In the genomic region with DNA sequence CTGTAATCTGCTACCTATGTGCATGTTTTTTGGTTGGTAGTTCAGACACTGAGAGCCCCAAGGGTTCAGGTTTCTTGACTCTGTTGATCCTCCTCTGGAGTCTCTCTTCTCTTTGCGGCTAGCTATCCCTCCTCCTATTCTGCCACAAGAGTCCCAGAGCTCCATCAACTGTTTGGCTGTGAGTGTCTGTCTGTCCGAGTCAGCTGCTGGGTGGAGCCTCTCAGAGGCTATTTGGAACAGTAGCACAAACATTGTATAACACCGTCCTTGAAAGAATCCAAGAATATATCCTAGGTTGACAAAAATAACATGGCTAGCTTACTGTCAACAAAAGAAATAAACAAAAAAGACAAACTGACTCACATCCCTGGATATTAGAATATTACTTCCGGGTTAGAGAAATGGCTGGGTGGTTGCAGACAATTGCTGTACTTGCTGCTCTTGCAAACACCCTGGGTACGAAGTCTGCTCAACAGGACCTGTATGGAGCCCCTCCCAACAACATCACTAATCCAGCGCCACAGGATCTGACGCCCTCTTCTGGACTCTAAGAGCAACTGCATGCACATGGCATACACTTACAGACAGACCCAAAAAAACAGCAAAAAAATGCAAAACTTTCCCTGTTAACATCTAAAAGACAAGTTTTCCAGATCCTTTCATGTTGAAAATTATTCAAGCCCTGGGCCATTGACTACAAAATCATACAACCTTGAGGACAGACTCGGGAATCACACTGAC, we compare ENCODE assay signal across 11 mouse cellular contexts.
DNase-seq lines count a peak whose midpoint lies in the region; ATAC-seq and TF ChIP-seq lines count a peak whose summit lies in the region.
"Had no signal": no experiment of that assay in that cellular context is flagged by ENCODE, and none has a peak within 500 bp of the region (broad histone marks: within the 10 kb centered on the region; RNA-seq: fewer than 3 reads in every experiment).

No protein-coding gene starts in this region.

- H3K4me3 ChIP-seq in kidney, adult 2 months (ENCODE audit: insufficient read depth, low read depth, low read length): no peak overlapping the region
- no peak overlapping the region for H3K4me3 ChIP-seq in midbrain, embryonic 14.5 days (replicated peaks; ENCODE audit: low read depth, low read length)
- H3K4me3 ChIP-seq in midbrain, embryonic 15.5 days: no peak overlapping the region
- H3K4me3 ChIP-seq in stomach, postnatal 0 days (ENCODE audit: low read depth, low read length): no peak overlapping the region
- H3K4me3 ChIP-seq: liver, embryonic 13.5 days; neural tube, embryonic 12.5 days had no signal

- H3K4me2 ChIP-seq in midbrain, embryonic 14.5 days (ENCODE audit: low read length): no peak overlapping the region
- no peak overlapping the region for H3K4me2 ChIP-seq in midbrain, embryonic 15.5 days
- H3K4me2 ChIP-seq in stomach, postnatal 0 days (replicated peaks; ENCODE audit: low read depth): no peak overlapping the region
- H3K4me2 ChIP-seq: liver, embryonic 13.5 days; neural tube, embryonic 12.5 days had no signal

- H3K9ac ChIP-seq in midbrain, embryonic 14.5 days (replicated peaks; ENCODE audit: low read length): no peak overlapping the region
- no peak overlapping the region for H3K9ac ChIP-seq in midbrain, embryonic 15.5 days
- no peak overlapping the region for H3K9ac ChIP-seq in stomach, postnatal 0 days (ENCODE audit: low read length)
- H3K9ac ChIP-seq: liver, embryonic 13.5 days; neural tube, embryonic 12.5 days had no signal

- no peak for ATAC-seq in midbrain, embryonic 14.5 days (ENCODE audit: low FRiP score, low TSS enrichment)
- ATAC-seq in midbrain, embryonic 15.5 days (replicated peaks): no peak
- peak; percentile 54; the same call in 1 of the 2 replicates for ATAC-seq in stomach, postnatal 0 days (ENCODE audit: low FRiP score, low TSS enrichment)

- no peaks in the 10 kb centered on the region for H3K36me3 ChIP-seq in kidney, adult 2 months (ENCODE audit: control insufficient read depth, insufficient read depth, low read length)
- no peaks in the 10 kb centered on the region for H3K36me3 ChIP-seq in midbrain, embryonic 14.5 days (ENCODE audit: control insufficient read depth, insufficient read depth, low read length)
- H3K36me3 ChIP-seq in midbrain, embryonic 15.5 days (replicated peaks): no peaks in the 10 kb centered on the region
- no peaks in the 10 kb centered on the region for H3K36me3 ChIP-seq in stomach, postnatal 0 days (ENCODE audit: control insufficient read depth, insufficient read depth, low read length)
- H3K36me3 ChIP-seq: liver, embryonic 13.5 days; neural tube, embryonic 12.5 days had no signal

- 66% methylated on average over 8 of the region's 8 CpGs for WGBS in kidney, adult 2 months
- WGBS in midbrain, embryonic 14.5 days: 66% methylated on average over 8 of the region's 8 CpGs
- WGBS in midbrain, embryonic 15.5 days: 75% methylated on average over 8 of the region's 8 CpGs
- 69% methylated on average over 8 of the region's 8 CpGs for WGBS in stomach, postnatal 0 days

- no peaks in the 10 kb centered on the region for H3K4me1 ChIP-seq in kidney, adult 2 months (ENCODE audit: control insufficient read depth, insufficient read depth, low read length)
- H3K4me1 ChIP-seq in midbrain, embryonic 14.5 days (ENCODE audit: control insufficient read depth, insufficient read depth, low read length): peaks cover 6% of the 10 kb centered on the region; the same call in 1 of the 2 replicates
- peaks cover 6% of the 10 kb centered on the region for H3K4me1 ChIP-seq in midbrain, embryonic 15.5 days
- no peaks in the 10 kb centered on the region for H3K4me1 ChIP-seq in stomach, postnatal 0 days (replicated peaks; ENCODE audit: control insufficient read depth, insufficient read depth)
- H3K4me1 ChIP-seq: liver, embryonic 13.5 days; neural tube, embryonic 12.5 days had no signal

- H3K27ac ChIP-seq in kidney, adult 2 months (ENCODE audit: insufficient read depth, low read depth, low read length): no peak overlapping the region
- no peak overlapping the region for H3K27ac ChIP-seq in midbrain, embryonic 14.5 days (replicated peaks; ENCODE audit: low read depth, low read length)
- no peak overlapping the region for H3K27ac ChIP-seq in midbrain, embryonic 15.5 days
- H3K27ac ChIP-seq in stomach, postnatal 0 days (replicated peaks): no peak overlapping the region
- H3K27ac ChIP-seq: liver, embryonic 13.5 days; neural tube, embryonic 12.5 days had no signal

- TF ChIP-seq CTCF in kidney, adult 2 months (conservative IDR thresholded peaks at IDR 0.05; ENCODE audit: insufficient read depth, insufficient read length, low read depth, low read length): 0 out of 2 replicates have a peak, but pooled peaks have one; percentile 22
- TF ChIP-seq CTCF in stomach, postnatal 0 days (IDR thresholded peaks at IDR 0.05; ENCODE audit: low read depth): peak; percentile 66

- peak; percentile 9 for DNase-seq in adrenal gland, postnatal 14 days
- no peak for DNase-seq in adrenal gland, postnatal 36 days
- DNase-seq in kidney, adult 2 months: no peak
- DNase-seq in kidney, postnatal 14 days: no peak
- peak; percentile 25 for DNase-seq in midbrain, embryonic 14.5 days
- DNase-seq in stomach, postnatal 0 days (ENCODE audit: low spot score): no peak
- DNase-seq in thymus, postnatal 0 days (ENCODE audit: low spot score): no peak
- DNase-seq: kidney, adult 18-20 months; liver, embryonic 13.5 days had no signal

- no peak for TF ChIP-seq EP300 in stomach, postnatal 0 days (optimal IDR thresholded peaks at IDR 0.05)

- no peak for TF ChIP-seq POLR2A in kidney, adult 2 months (IDR thresholded peaks at IDR 0.05; ENCODE audit: low read depth, low read length)

- H3K9me3 ChIP-seq in midbrain, embryonic 14.5 days (ENCODE audit: control insufficient read depth, low read length): no peaks in the 10 kb centered on the region
- H3K9me3 ChIP-seq in midbrain, embryonic 15.5 days: no peaks in the 10 kb centered on the region
- no peaks in the 10 kb centered on the region for H3K9me3 ChIP-seq in stomach, postnatal 0 days (ENCODE audit: control insufficient read depth, low read length)
- H3K9me3 ChIP-seq: liver, embryonic 13.5 days; neural tube, embryonic 12.5 days had no signal

- no peaks in the 10 kb centered on the region for H3K27me3 ChIP-seq in kidney, adult 2 months (replicated peaks; ENCODE audit: control insufficient read depth, insufficient read depth, low read length)
- no peaks in the 10 kb centered on the region for H3K27me3 ChIP-seq in midbrain, embryonic 14.5 days (ENCODE audit: control insufficient read depth, insufficient read depth, low read length)
- H3K27me3 ChIP-seq in midbrain, embryonic 15.5 days (replicated peaks): no peaks in the 10 kb centered on the region
- H3K27me3 ChIP-seq in stomach, postnatal 0 days (ENCODE audit: control insufficient read depth, insufficient read depth, low read length): no peaks in the 10 kb centered on the region
- H3K27me3 ChIP-seq: liver, embryonic 13.5 days; neural tube, embryonic 12.5 days had no signal

Comparison
In these comparisons a context has a peak if more than half of its experiments do, and no peak if none do; other contexts are left out.
1. DNase-seq: peak in adrenal gland, postnatal 14 days (single experiment) and midbrain, embryonic 14.5 days (single experiment); none in adrenal gland, postnatal 36 days (0 of 2), kidney, adult 2 months (single experiment), kidney, postnatal 14 days (single experiment), stomach, postnatal 0 days (single experiment) and thymus, postnatal 0 days (single experiment).